Mouse (Mus musculus) left cerebral cortex, postnatal 14 days (tissue): ENCODE results near the gene Fsd1. TPM values are rescaled to one million over a fixed set of nuclear protein-coding genes. Genes with fewer than 3 reads are reported as not detected.

ENCODE experiments used
- DNase-seq, 2 experiments: peaks; one replicate each; pipeline ENCODE4 v3.0.0; 2021 to 2022; ENCODE audit warnings: low spot score in 2 of 2, mixed read lengths in 1 of 2
- intact Hi-C: fragments of 180-260 bp; cut with DNase I; formaldehyde crosslinking; loops from one replicate; pipeline ENCODE4 v1.15.1; 2025
- total RNA-seq, 2 experiments: library from RNA; stranded (reverse); gene quantifications; 2 replicates each; pipeline ENCODE4 v1.2.3; 2021

The Fsd1 gene
- total RNA-seq, 2 experiments from 2014 or later = 89.9 to 97.3 TPM

DNA sequence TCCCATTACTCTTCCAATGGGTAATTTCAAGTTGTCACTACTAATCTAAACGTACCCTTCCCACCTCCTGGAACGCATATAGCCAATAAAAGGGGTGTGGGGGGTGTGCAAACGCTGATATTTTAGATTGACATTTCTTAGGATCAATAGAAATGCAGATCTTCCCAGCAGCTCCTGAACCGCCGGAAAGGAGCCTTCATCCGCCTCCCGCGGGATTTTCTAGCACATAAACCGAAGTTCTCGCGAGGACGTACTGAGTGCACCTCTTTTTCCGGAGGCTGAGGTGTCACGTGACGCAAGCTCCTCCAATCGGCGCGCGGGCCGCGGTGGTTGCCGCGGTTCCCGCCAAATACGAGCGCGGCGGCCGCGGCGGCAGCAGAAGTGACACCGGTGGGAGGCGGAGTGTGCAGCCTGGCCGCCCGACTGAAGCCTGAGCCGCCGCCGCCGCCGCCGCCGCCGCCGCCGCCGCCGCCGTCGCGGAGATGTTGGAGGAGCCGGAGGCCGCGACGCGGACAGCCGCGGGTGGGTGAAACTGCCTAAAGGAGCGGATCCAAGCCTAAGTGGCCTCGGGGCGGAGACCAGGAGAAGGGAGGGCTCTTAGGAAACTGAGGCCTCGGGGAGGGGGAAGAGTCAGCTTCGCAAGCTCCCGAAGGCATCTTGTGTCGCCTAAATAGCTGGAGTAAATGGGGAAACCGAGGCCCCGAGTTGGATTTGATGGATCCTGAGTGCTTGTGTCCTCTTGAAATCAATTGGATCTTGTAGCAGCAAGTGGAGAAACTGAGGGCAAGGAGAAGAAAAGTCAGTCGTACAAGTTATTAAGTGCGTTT, 53.9 kb downstream of the Fsd1 start, which contains the start of gene Chaf1a:
Gene Chaf1a, plus strand, starts transcription at position 410 of the 827 bp plus-strand sequence.
- DNase-seq = peak; percentile 99
- intact Hi-C loops = loop anchor here (5.0 kb wide), 1 partner anchor 37 kb away; the partner anchor contains the start of genes Hdgfl2 and Ubxn6

DNA sequence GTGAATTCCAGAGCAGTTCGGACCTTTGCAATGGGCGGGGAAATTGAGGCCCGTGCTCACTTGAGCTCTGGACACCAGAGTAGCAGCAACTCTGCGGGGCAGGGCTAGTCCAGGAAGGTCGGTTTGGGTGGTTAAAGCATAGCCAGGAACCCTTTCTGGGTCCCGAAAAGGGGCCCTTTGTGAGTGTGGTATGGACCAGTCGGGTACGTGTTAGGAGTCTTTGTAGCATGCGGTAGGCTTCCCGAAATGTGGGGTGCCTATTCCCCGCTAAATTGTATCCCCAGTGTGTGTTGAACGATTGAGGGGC, 54.5 kb downstream of the Fsd1 start:
- no peak for DNase-seq
- intact Hi-C loops = loop anchor here (5.0 kb wide), 1 partner anchor 36 kb away; the partner anchor contains the start of genes Hdgfl2 and Ubxn6

Other genes starting within 250 kb of the Fsd1 start
- not detected for gene Adgre4, start 236.5 kb upstream of the Fsd1 start, total RNA-seq
- 1 to 10 TPM; 6.7 to 9.1 TPM for gene Zfp119a, start 107.6 kb upstream of the Fsd1 start, total RNA-seq
- gene Zfp959, start 94.4 kb upstream of the Fsd1 start, total RNA-seq = 1 to 10 TPM; 6.1 TPM
- gene Zfp119b, start 37.0 kb upstream of the Fsd1 start, total RNA-seq = 1 to 10 TPM; 2.9 to 3.6 TPM
- gene Ebi3, start 33.9 kb upstream of the Fsd1 start, total RNA-seq = 1 to 10 TPM; 2.0 to 3.3 TPM
- 10 to 100 TPM; 14.2 to 15.0 TPM for gene Yju2, start 27.4 kb upstream of the Fsd1 start, total RNA-seq
- 10 to 100 TPM; 34.3 to 39.5 TPM for gene Shd, start 16.0 kb upstream of the Fsd1 start, total RNA-seq
- 1 to 10 TPM; 4.4 to 4.7 TPM for gene Stap2, start 19.1 kb downstream of the Fsd1 start, total RNA-seq
- 100 to 1,000 TPM; 102 to 120 TPM for gene Mpnd, start 19.2 kb downstream of the Fsd1 start, total RNA-seq
- gene Sh3gl1, start 50.1 kb downstream of the Fsd1 start, total RNA-seq = 10 to 100 TPM; 51.4 to 57.8 TPM
- 1 to 10 TPM; 2.5 to 4.0 TPM for gene Chaf1a, start 53.9 kb downstream of the Fsd1 start, total RNA-seq
- 10 to 100 TPM; 74.4 to 89.6 TPM for gene Ubxn6, start 88.5 kb downstream of the Fsd1 start, total RNA-seq
- gene Hdgfl2, start 93.1 kb downstream of the Fsd1 start, total RNA-seq = 10 to 100 TPM; 97.6 to 97.9 TPM
- gene Plin4, start 123.3 kb downstream of the Fsd1 start, total RNA-seq = 1 to 10 TPM in 1 of 2 experiments, under 1 TPM in 1; 0.36 to 1.1 TPM
- gene Plin5, start 131.1 kb downstream of the Fsd1 start, total RNA-seq = 1 to 10 TPM in 1 of 2 experiments, under 1 TPM in 1; 0.46 to 1.1 TPM
- gene Lrg1, start 135.5 kb downstream of the Fsd1 start, total RNA-seq = 1 to 10 TPM; 1.2 to 2.8 TPM
- 100 to 1,000 TPM; 135 to 144 TPM for gene Sema6b, start 153.8 kb downstream of the Fsd1 start, total RNA-seq
- gene Tnfaip8l1, start 176.0 kb downstream of the Fsd1 start, total RNA-seq = 1 to 10 TPM; 8.3 to 9.8 TPM
- 10 to 100 TPM; 47.2 to 48.0 TPM for gene Mydgf, start 197.4 kb downstream of the Fsd1 start, total RNA-seq
- 10 to 100 TPM; 50.5 to 57.1 TPM for gene Dpp9, start 232.4 kb downstream of the Fsd1 start, total RNA-seq